Mouse (Mus musculus) spleen, adult 12 weeks (tissue): ENCODE measurements around the gene Adarb1.

Experiments
- DNase-seq: peaks from one replicate; pipeline ENCODE4 v3.0.0; 2022; ENCODE audit warnings: low spot score

Adarb1 gene

DNA sequence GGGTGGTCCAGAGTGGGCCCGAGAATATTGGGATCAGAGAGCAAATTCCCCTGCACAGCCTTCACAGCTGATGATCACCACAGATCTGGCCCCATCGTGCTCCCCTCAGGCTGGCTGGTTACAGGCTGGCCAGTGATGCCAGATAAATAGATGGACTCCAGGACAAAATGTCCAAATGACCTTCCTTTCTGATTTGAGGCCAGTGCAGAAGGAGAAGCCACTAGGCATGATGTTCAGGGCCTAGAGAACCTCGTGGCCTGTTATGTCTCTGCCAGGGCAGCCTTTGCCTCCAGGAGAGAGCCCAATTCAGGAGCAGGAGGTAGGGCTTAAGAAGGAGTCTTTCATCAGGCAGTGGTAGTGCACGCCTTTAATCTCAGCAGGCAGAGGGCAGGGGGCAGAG is 17.3 kb upstream of the Adarb1 start:
- no peak for DNase-seq

DNA sequence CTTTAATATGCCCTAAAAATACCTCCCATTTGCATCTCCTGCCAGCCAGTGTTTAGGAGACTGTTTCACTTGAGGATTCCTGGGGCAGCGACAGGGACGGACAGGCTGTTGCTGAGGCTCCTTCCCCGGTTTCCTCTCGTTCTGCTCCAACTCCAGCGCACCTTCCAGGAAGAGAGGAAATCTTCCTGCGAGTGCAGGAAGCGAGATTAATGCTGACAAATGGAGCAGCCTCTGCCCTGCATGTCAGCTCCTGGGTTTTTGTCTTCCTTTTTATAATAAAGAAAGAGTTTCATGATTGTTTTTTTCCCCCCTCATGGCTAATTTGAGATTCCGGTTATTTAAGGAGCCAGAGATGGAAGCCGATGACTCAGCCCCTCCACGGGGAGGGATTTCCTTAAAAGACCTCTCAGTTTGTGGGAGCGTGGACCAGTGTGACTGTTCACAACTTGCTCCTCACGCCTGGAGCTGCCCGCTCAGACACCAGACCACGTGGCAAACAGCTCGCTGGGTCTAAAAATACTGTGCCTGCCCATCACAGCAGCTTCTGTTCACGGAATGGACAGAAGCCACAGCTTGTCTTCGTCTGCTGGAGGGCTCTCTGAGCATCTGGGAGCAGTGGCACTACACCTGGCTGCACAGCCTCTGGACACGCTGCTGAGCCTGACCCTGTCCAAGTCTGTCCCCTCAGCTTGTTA is 16.5 kb upstream of the Adarb1 start:
- DNase-seq: no peak

- no peak for DNase-seq
Measured at GRCm38 (mm10) chr10:77434076-77434456, 16.0 kb upstream of the Adarb1 start.

DNA sequence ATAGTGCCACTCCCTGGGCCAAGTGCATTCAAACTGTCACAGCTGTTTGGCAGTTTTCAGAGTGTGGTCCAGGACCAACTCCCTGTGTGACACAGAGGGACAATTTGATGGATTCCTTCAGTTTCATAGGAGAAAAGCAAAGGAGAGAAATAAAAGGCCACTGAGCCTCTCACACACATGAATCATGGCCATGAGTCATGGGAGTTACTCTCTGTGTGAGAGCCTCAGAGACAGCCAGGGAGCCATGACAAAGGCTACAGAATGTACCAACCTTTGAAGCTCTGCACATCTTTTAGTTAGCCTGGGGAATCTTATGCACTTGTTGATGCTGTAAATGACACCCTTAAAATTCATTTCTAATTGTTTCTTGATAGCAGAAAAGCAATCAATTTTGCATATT is 12.7 kb upstream of the Adarb1 start:
- no peak for DNase-seq

GRCm38 (mm10) chr10:77429921-77430320 is 11.9 kb upstream of the Adarb1 start:
- DNase-seq: no peak

DNA sequence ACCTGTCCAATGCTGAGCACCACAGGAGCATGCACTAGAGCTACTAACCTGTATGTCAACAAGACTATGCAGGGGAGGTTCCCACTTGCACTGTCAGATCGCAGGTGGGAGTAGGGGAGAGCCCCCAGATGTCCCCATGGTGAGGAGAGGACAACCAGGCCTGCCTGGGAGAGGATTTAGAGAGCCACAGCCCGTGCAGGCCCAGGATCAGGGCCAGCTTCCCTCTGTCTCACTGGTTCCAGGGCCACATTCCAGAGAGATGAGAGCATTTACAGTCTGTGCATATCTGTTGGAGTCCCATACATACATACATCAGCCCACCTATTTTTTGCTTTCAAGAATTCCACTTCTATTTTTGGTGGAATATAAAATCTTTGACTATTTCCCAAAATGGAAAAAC is 9.5 kb upstream of the Adarb1 start:
- DNase-seq: no peak

DNA sequence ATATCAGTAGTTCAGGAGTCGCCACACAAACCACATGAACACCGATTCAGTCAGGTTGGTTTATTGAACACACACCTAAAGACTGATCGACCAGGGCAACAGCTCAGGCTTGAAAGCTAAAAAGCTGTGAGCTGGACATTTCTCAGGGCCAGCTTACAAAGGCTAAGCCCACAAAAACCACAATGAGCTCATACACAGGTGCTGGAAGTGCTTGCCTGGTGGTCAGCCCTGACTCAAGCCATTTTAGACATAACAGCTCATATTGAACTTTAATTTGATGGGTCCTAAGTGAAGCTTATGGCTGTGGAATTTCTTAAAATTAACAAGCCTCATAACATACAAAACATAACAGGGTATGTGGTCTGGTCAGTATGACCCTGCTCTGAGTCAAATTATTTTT is 2.1 kb upstream of the Adarb1 start:
- DNase-seq: no peak

- no peak for DNase-seq
Measured at GRCm38 (mm10) chr10:77417240-77418102, 599 bp downstream of the Adarb1 start.

GRCm38 (mm10) chr10:77416666-77417239 is 1.3 kb downstream of the Adarb1 start:
- no peak for DNase-seq

GRCm38 (mm10) chr10:77415867-77416266 is 2.2 kb downstream of the Adarb1 start:
- DNase-seq: no peak

GRCm38 (mm10) chr10:77413791-77414190 is 4.3 kb downstream of the Adarb1 start:
- DNase-seq: no peak

- DNase-seq: no peak
Measured at GRCm38 (mm10) chr10:77409154-77409553, 8.9 kb downstream of the Adarb1 start.

DNA sequence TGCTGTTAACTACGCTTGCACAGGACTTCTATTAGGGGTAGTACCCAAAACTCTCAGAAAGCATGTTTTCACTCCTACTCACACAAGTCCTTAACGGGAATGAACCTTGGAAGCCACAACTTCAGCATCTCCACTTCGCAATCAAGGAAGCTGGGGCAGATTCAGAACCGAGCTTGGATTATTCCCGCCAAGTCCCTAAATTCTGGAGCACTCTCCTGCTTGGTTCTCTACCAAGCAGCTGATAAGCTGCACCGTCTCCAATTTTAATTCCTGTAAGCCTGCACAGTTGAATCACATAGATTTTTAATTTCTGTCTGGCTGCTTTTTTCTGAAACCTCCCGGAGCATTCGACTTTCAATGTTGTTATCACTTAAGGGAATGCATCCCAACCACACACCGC is 9.8 kb downstream of the Adarb1 start:
- DNase-seq: no peak

DNA sequence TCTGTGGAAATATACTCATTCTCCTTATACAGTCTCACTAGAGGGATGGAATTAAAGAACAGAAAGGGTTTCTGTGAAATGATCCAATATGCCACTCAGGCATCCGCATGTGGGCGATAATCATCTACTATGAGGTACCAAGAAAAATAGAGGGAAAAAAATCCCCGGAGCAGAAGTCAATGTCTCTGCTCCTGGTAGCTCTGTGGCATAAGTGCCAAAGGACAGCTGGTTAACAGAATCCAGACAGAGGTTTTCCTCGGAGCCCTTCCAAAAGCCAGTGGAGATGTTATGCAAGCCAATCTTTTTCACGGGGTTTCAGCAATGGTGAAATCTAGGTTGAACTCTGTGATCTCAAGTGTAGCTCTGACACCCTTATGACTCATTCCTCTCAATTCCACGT is 11.6 kb downstream of the Adarb1 start:
- no peak for DNase-seq

GRCm38 (mm10) chr10:77402463-77402862 is 15.6 kb downstream of the Adarb1 start:
- no peak for DNase-seq

DNA sequence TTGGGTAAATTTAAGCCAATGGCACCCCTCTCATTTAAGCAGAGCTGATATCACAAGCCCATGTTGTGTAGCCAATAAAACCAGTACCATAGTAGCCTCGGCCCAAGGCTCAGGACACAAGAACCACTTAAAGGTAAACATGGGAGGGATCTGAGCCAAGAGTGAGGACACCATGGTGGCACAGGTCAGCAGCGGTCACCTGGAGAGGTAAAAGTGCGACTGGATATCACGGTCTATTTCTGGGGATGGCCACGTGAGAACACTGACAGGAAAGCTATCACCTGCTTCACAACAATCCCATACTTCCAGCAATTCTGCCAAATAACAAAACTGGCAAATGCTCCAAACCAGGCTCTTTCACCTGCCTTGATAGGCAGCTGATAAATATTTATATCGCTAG is 17.0 kb downstream of the Adarb1 start:
- DNase-seq: no peak

DNA sequence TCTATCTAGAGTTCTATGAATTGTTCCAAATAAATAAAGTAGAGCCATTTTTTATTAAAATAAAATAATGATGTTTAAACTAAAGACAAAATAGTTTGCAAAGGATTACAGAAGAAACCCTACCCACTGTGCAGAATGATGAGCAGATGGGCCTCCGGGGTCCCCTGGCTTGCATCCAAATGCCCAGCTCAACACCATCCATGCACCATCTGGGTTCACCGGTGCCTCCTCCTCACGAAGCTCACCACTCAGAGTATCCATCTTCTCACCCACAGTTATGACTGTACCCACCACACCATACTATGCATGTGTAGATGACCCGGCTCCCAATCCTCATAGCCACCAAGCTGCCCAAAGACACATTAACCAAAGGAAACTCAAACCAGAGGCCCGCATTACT is 18.1 kb downstream of the Adarb1 start:
- no peak for DNase-seq

DNA sequence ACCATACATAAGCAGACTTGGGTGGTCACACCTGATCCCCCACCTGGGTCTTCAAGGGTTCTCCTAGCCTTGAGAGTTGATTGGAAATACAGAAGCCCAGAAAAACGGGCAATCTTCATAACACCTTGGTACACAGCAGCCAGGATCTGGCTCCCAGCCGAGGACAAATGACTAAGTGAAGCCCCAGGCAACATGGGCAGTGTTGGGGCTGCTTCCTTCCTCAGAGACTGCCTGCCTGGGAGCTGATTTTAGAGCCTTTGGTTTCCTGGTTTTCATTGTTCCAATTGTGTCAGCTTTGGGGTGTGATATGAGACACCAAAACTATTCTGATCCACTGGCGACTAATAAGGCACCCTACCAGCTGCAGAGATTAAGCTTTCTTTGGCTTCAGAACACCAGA is 20.0 kb downstream of the Adarb1 start:
- DNase-seq: no peak

GRCm38 (mm10) chr10:77397056-77397642 is 20.9 kb downstream of the Adarb1 start:
- DNase-seq: no peak

DNA sequence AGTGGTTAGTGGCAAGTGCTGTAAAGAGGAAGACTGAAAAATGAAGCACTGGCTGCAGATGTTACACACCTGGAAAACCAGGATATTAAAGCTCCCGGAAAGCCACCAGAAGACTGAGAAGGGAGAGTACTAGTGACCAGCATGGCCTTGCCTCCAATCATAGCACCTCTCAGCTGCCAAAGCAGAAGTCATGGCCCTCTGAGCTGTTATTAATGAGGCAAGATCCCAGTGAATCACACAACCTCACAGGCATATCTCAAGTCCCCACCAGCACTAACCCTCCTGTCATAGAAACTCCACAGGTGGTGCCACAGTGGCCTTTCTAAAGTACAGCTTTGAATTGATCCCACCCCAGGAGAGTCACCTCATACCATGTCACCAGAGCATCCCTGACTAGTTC is 22.1 kb downstream of the Adarb1 start:
- DNase-seq: no peak

DNA sequence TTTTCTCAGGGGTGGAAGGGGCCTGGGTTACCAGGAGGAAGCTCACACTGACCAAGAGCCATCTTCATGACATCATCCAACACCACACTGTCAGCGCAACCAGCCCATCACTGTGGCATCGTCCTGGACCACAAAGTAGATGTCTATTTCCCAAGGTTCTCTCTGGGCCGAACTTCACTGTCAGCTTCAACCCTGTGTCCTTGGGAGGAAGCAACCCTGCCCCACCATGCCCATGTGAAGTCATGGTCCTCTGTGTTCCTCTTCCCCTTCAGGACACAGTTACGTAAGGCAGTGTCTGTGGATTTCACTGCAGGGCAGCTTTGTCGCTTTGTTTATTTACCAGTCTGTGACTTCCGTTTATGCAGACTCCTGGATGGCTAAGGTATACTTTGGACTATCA is 27.0 kb downstream of the Adarb1 start:
- no peak for DNase-seq

- no peak for DNase-seq
Measured at GRCm38 (mm10) chr10:77387558-77387957, 30.5 kb downstream of the Adarb1 start.

DNA sequence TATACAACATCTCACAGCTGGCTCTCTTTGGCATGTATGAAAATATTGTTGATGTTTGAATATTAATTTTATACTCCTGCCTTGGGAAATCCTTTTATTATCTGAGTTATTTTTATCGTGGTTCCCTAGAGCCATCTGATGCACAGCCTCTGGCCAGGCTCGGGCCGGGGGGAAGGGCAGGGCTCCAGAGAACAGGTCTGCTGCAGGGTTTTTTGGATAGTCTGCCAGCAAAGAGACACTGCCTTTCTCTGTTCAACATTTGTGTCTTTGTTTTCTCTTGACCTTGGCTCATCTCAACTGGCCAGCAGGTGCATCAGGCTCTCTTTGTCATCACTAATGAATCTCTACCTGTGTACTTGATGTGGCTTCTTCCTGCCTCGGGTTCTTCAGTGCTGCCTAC is 32.3 kb downstream of the Adarb1 start:
- no peak for DNase-seq
